Mouse (Mus musculus) embryonic facial prominence, embryonic 13.5 days (tissue): ENCODE data around the gene Wrb. TPM values are rescaled to one million over a fixed set of nuclear protein-coding genes. Genes with fewer than 3 reads are reported as not detected.

Experiments used
- ATAC-seq: fragments of 200-750 bp; cut with Nextera tagmentation; 2 replicates; pipeline ENCODE4 v1.8.0; 2017; ENCODE audit warnings: low read depth; ENCODE audit not compliant: insufficient number of reproducible peaks, insufficient read depth, low FRiP score, low TSS enrichment
- H3K27ac ChIP-seq: fragments of 300-500 bp; sonication (generic); 2 replicates; pipeline ENCODE4 v1.5.1; 2015; ENCODE audit warnings: moderate library complexity, mild to moderate bottlenecking, inconsistent platforms
- H3K27me3 ChIP-seq: fragments of 300-500 bp; sonication (generic); 2 replicates; pipeline ENCODE4 v1.6.1; 2015; ENCODE audit warnings: mild to moderate bottlenecking, inconsistent platforms
- H3K36me3 ChIP-seq: fragments of 300-500 bp; sonication (generic); 2 replicates; pipeline ENCODE4 v1.6.1; 2015; ENCODE audit warnings: mild to moderate bottlenecking, inconsistent platforms
- H3K4me1 ChIP-seq: fragments of 300-500 bp; sonication (generic); 2 replicates; pipeline ENCODE4 v1.6.1; 2015; ENCODE audit warnings: inconsistent platforms
- H3K4me2 ChIP-seq: fragments of 300-500 bp; sonication (generic); 2 replicates; pipeline ENCODE4 v1.6.1; 2015; ENCODE audit warnings: moderate library complexity, mild to moderate bottlenecking, inconsistent platforms
- H3K4me3 ChIP-seq: fragments of 300-500 bp; sonication (generic); 2 replicates; pipeline ENCODE4 v1.5.1; 2015; ENCODE audit warnings: mild to moderate bottlenecking, inconsistent platforms
- H3K9ac ChIP-seq: fragments of 300-500 bp; sonication (generic); 2 replicates; pipeline ENCODE4 v1.6.1; 2015; ENCODE audit warnings: mild to moderate bottlenecking, inconsistent platforms
- H3K9me3 ChIP-seq: fragments of 300-500 bp; sonication (generic); 2 replicates; pipeline ENCODE4 v1.6.1; 2016; ENCODE audit warnings: inconsistent platforms
- WGBS: fragments of 180-500 bp; shearing (Covaris S2); methylation state at CpG from one replicate; pipeline ENCODE4 v1.1.7; 2015; ENCODE audit warnings: mixed read lengths; 5-methylcytosine and 5-hydroxymethylcytosine counted together
- polyA plus RNA-seq: library from polyadenylated mRNA; unstranded; fragments of >200 nt; fragmentation: Nextera tagmentation; extraction: Ambion mirVana; gene quantifications from 2 replicates; pipeline ENCODE4 v1.2.1, GENCODE M21; 2015

The Wrb gene
- polyA plus RNA-seq, 1 experiment from 2014 or later = 59.9 TPM

- Histone ChIP-seq H3K27me3 (no peaks in the 10 kb centered on the region), H3K4me2 (peak overlapping the region; percentile 95), H3K36me3 (peaks cover 12% of the 10 kb centered on the region; the same call in 1 of the 2 replicates), H3K9me3 (no peaks in the 10 kb centered on the region), H3K4me3 (peak overlapping the region; percentile 60), H3K4me1 (peaks cover 21% of the 10 kb centered on the region), H3K9ac (peak overlapping the region; percentile 95), H3K27ac (peak overlapping the region; percentile 93)
- ATAC-seq = peak; percentile 73; the same call in 1 of the 2 replicates
- 1% methylated on average over 66 of the region's 67 CpGs for WGBS
These were observed 14.0 kb downstream of the Wrb start for GRCm38 (mm10) chr16:96159091-96159731.

GRCm38 (mm10) chr16:96159794-96160346, 14.7 kb downstream of the Wrb start:
- H3K27me3 ChIP-seq = no peaks in the 10 kb centered on the region
- peaks cover 21% of the 10 kb centered on the region for H3K4me1 ChIP-seq
- H3K9ac ChIP-seq = peak overlapping the region; percentile 95
- H3K9me3 ChIP-seq = no peaks in the 10 kb centered on the region
- 78% methylated on average over 20 of the region's 20 CpGs for WGBS
- H3K4me2 ChIP-seq = peak overlapping the region; percentile 95
- H3K4me3 ChIP-seq = peak overlapping the region; percentile 60
- peak overlapping the region; percentile 93 for H3K27ac ChIP-seq
- 0 out of 2 replicates have a peak, but pooled peaks cover 7% of the 10 kb centered on the region for H3K36me3 ChIP-seq
- ATAC-seq = no peak

GRCm38 (mm10) chr16:96160927-96161326, 15.7 kb downstream of the Wrb start:
- no peak for ATAC-seq
- Histone ChIP-seq H3K27ac (no peak overlapping the region), H3K4me1 (peaks cover 18% of the 10 kb centered on the region; the same call in 1 of the 2 replicates), H3K9me3 (no peaks in the 10 kb centered on the region), H3K36me3 (no peaks in the 10 kb centered on the region), H3K9ac (no peak overlapping the region), H3K4me2 (no peak overlapping the region), H3K27me3 (no peaks in the 10 kb centered on the region), H3K4me3 (no peak overlapping the region)
- 88% methylated on average over 1 of the region's 1 CpGs for WGBS

GRCm38 (mm10) chr16:96161336-96161735, 16.1 kb downstream of the Wrb start:
- no peaks in the 10 kb centered on the region for H3K27me3 ChIP-seq
- H3K4me1 ChIP-seq = peaks cover 18% of the 10 kb centered on the region; the same call in 1 of the 2 replicates
- H3K4me2 ChIP-seq = no peak overlapping the region
- H3K27ac ChIP-seq = no peak overlapping the region
- no peak overlapping the region for H3K4me3 ChIP-seq
- ATAC-seq = no peak
- no peaks in the 10 kb centered on the region for H3K9me3 ChIP-seq
- no peak overlapping the region for H3K9ac ChIP-seq
- no peaks in the 10 kb centered on the region for H3K36me3 ChIP-seq
- WGBS = 90% methylated on average over 4 of the region's 4 CpGs

GRCm38 (mm10) chr16:96165723-96166264, 20.6 kb downstream of the Wrb start:
- Histone ChIP-seq H3K27ac (no peak overlapping the region), H3K27me3 (no peaks in the 10 kb centered on the region), H3K9me3 (no peaks in the 10 kb centered on the region), H3K4me3 (no peak overlapping the region), H3K9ac (no peak overlapping the region), H3K4me2 (no peak overlapping the region), H3K4me1 (no peaks in the 10 kb centered on the region), H3K36me3 (no peaks in the 10 kb centered on the region)
- ATAC-seq = no peak
- 70% methylated on average over 4 of the region's 4 CpGs for WGBS

- ATAC-seq = no peak
- Histone ChIP-seq H3K4me1 (no peaks in the 10 kb centered on the region), H3K27me3 (no peaks in the 10 kb centered on the region), H3K27ac (no peak overlapping the region), H3K36me3 (no peaks in the 10 kb centered on the region), H3K4me3 (no peak overlapping the region), H3K9me3 (no peaks in the 10 kb centered on the region), H3K9ac (no peak overlapping the region), H3K4me2 (no peak overlapping the region)
- 77% methylated on average over 4 of the region's 4 CpGs for WGBS
These were observed 23.6 kb downstream of the Wrb start for GRCm38 (mm10) chr16:96168837-96169236.

- Histone ChIP-seq H3K27ac (no peak overlapping the region), H3K27me3 (no peaks in the 10 kb centered on the region), H3K4me2 (no peak overlapping the region), H3K36me3 (no peaks in the 10 kb centered on the region), H3K4me3 (no peak overlapping the region), H3K9ac (no peak overlapping the region), H3K9me3 (no peaks in the 10 kb centered on the region), H3K4me1 (no peaks in the 10 kb centered on the region)
- ATAC-seq = no peak
- whole genome bisulfite sequencing = 80% methylated on average over 8 of the region's 8 CpGs
These were observed 28.4 kb downstream of the Wrb start for GRCm38 (mm10) chr16:96173648-96174047.

GRCm38 (mm10) chr16:96175399-96175798, 30.2 kb downstream of the Wrb start:
- no peak for ATAC-seq

GRCm38 (mm10) chr16:96179156-96179555, 33.9 kb downstream of the Wrb start:
- H3K9ac ChIP-seq = no peak overlapping the region
- no peaks in the 10 kb centered on the region for H3K27me3 ChIP-seq
- H3K36me3 ChIP-seq = no peaks in the 10 kb centered on the region
- no peak overlapping the region for H3K4me3 ChIP-seq
- ATAC-seq = no peak
- H3K9me3 ChIP-seq = no peaks in the 10 kb centered on the region
- no peak overlapping the region for H3K27ac ChIP-seq
- H3K4me1 ChIP-seq = no peaks in the 10 kb centered on the region
- H3K4me2 ChIP-seq = no peak overlapping the region

More at GRCm38 (mm10) chr16:96175399-96175798, 30.2 kb downstream of the Wrb start:
- Histone ChIP-seq H3K27me3 (no peaks in the 10 kb centered on the region), H3K9ac (no peak overlapping the region), H3K36me3 (no peaks in the 10 kb centered on the region), H3K4me3 (no peak overlapping the region), H3K9me3 (no peaks in the 10 kb centered on the region), H3K4me2 (no peak overlapping the region), H3K4me1 (no peaks in the 10 kb centered on the region), H3K27ac (no peak overlapping the region)
- WGBS = 46% methylated on average over 2 of the region's 2 CpGs

GRCm38 (mm10) chr16:96187619-96188018, 42.4 kb downstream of the Wrb start:
- 86% methylated on average over 5 of the region's 5 CpGs for WGBS
- Histone ChIP-seq H3K4me3 (no peak overlapping the region), H3K4me1 (peaks cover 6% of the 10 kb centered on the region), H3K36me3 (no peaks in the 10 kb centered on the region), H3K9me3 (0 out of 2 replicates have a peak, but pooled peaks cover 3% of the 10 kb centered on the region), H3K27ac (no peak overlapping the region), H3K9ac (no peak overlapping the region), H3K27me3 (peaks cover 8% of the 10 kb centered on the region), H3K4me2 (no peak overlapping the region)
- ATAC-seq = no peak

GRCm38 (mm10) chr16:96191531-96192506, 46.6 kb downstream of the Wrb start, which contains the start of gene Lca5l:
Gene Lca5l (minus strand): TSS chr16:96192271.
- Histone ChIP-seq H3K9ac (peak within 1 kb of the TSS; percentile 83), H3K9me3 (no peaks in the 10 kb centered on the region), H3K27ac (peak within 1 kb of the TSS; percentile 69; the same call in 1 of the 2 replicates), H3K36me3 (no peaks in the 10 kb centered on the region), H3K4me1 (peaks cover 6% of the 10 kb centered on the region), H3K27me3 (peaks cover 8% of the 10 kb centered on the region), H3K4me3 (peak within 1 kb of the TSS; percentile 92), H3K4me2 (peak within 1 kb of the TSS; percentile 74)
- peak; percentile 96 for ATAC-seq
- under 1% methylated on average over 76 of the region's 77 CpGs for WGBS
